Mouse (Mus musculus) ES-Bruce4 (cell line): ENCODE measurements around the gene Dlx3. TPM values are rescaled to one million over a fixed set of nuclear protein-coding genes. Genes with fewer than 3 reads are reported as not detected.

ENCODE experiments used
- H3K27ac ChIP-seq: 2 replicates; pipeline ENCODE4 v1.5.1; 2012; ENCODE audit warnings: low read length, inconsistent platforms; ENCODE audit not compliant: insufficient read depth
- H3K27me3 ChIP-seq: 2 replicates; pipeline ENCODE4 v1.6.1; 2012; ENCODE audit warnings: mild to moderate bottlenecking, low read length, inconsistent platforms; ENCODE audit not compliant: control insufficient read depth, poor library complexity, insufficient read depth, severe bottlenecking
- H3K36me3 ChIP-seq: 2 replicates; pipeline ENCODE4 v1.6.1; 2012; ENCODE audit warnings: inconsistent platforms, mild to moderate bottlenecking, low read length, moderate library complexity; ENCODE audit not compliant: control insufficient read depth, poor library complexity, insufficient read depth, severe bottlenecking
- H3K4me1 ChIP-seq: one replicate; pipeline ENCODE4 v1.8.1; 2011; ENCODE audit warnings: low read length; ENCODE audit not compliant: control insufficient read depth, insufficient read depth
- H3K4me3 ChIP-seq: 2 replicates; pipeline ENCODE4 v1.5.1; 2011; ENCODE audit warnings: low read depth, mild to moderate bottlenecking, low read length
- H3K9ac ChIP-seq: 2 replicates; pipeline ENCODE4 v1.6.1; 2012; ENCODE audit warnings: low read depth, mild to moderate bottlenecking, inconsistent platforms; ENCODE audit not compliant: poor library complexity, severe bottlenecking
- H3K9me3 ChIP-seq: replicated peaks from 2 replicates; pipeline ENCODE4 v1.6.1; 2012; ENCODE audit warnings: mild to moderate bottlenecking, low read length, inconsistent platforms; ENCODE audit not compliant: control insufficient read depth, poor library complexity, insufficient read depth, severe bottlenecking
- CTCF ChIP-seq: IDR thresholded peaks from one replicate; pipeline ENCODE4 v1.8.1; 2011; ENCODE audit warnings: low read depth, low read length
- EP300 ChIP-seq: IDR thresholded peaks from 2 replicates; pipeline ENCODE4 v1.6.1; 2011; ENCODE audit warnings: low read depth, low read length; ENCODE audit not compliant: insufficient read depth
- POLR2A ChIP-seq: IDR thresholded peaks from one replicate; pipeline ENCODE4 v1.8.1; 2011; ENCODE audit warnings: low read length; ENCODE audit not compliant: insufficient read depth
- polyA plus RNA-seq: library from polyadenylated mRNA; stranded (reverse); fragments of >200 nt; gene quantifications from 2 replicates; pipeline ENCODE4 v1.2.4, GENCODE M21; 2011; ENCODE audit warnings: low read depth; ENCODE audit not compliant: missing spikeins, insufficient read depth, insufficient read length

The Dlx3 gene
- polyA plus RNA-seq, 1 experiment = 11.3 TPM

GRCm38 (mm10) chr11:95096608-95097373 lies 23.1 kb upstream of the Dlx3 start:
- Histone ChIP-seq H3K36me3 (no peaks in the 10 kb centered on the region), H3K27me3 (no peaks in the 10 kb centered on the region), H3K4me1 (peaks cover 11% of the 10 kb centered on the region), H3K9ac (no peak overlapping the region), H3K27ac (peak overlapping the region; percentile 12; the same call in 1 of the 2 replicates), H3K4me3 (no peak overlapping the region), H3K9me3 (no peaks in the 10 kb centered on the region)
- TF ChIP-seq CTCF = no peak
- no peak for TF ChIP-seq EP300
- TF ChIP-seq POLR2A = no peak

- no peaks in the 10 kb centered on the region for H3K9me3 ChIP-seq
- H3K4me3 ChIP-seq = no peak overlapping the region
- H3K27ac ChIP-seq = no peak overlapping the region
- H3K36me3 ChIP-seq = no peaks in the 10 kb centered on the region
- peaks cover 11% of the 10 kb centered on the region for H3K4me1 ChIP-seq
- no peaks in the 10 kb centered on the region for H3K27me3 ChIP-seq
- no peak overlapping the region for H3K9ac ChIP-seq
- TF ChIP-seq CTCF (no peak), POLR2A (no peak), EP300 (no peak)
Measured at GRCm38 (mm10) chr11:95097889-95098288, 22.0 kb upstream of the Dlx3 start.

DNA sequence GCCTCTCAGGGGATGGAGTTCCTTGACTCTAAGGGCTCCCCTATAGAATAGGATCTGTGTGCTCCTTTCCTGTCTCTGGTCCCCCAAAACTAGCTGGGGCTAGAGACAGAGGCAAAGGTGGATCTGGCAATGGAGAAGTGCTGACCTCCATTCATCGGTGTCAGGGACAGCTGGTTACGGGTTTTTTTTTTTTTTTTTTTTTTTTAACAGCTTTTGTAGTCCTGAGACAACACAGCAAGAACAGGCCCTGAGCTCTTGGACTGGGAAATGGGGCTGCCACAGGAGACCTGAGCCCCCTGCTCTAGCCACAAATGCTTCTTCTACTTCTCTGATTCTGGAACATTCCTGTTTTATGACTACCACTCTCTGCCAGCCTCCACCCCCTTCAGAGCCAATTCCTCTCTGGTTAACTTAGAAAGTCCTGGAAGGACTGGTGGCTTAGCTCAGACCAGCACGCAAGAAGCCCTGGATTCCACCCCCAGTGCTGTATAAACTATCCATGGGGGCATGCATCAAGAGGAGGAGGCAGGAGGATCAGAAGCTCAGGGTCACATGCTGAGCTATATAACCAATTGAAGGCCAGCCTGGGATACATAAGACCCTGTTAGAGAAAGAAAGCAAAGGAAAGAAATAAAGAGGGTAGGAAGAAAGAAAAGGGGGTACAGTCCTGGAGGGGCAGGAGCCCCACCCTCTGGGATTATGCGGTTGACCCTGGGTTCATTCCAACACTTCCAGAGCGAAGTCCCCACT lies 21.4 kb upstream of the Dlx3 start:
- Histone ChIP-seq H3K9ac (no peak overlapping the region), H3K4me3 (no peak overlapping the region), H3K4me1 (peaks cover 11% of the 10 kb centered on the region), H3K27ac (no peak overlapping the region), H3K27me3 (no peaks in the 10 kb centered on the region), H3K36me3 (no peaks in the 10 kb centered on the region), H3K9me3 (no peaks in the 10 kb centered on the region)
- TF ChIP-seq CTCF = no peak
- TF ChIP-seq EP300 = no peak
- no peak for TF ChIP-seq POLR2A

DNA sequence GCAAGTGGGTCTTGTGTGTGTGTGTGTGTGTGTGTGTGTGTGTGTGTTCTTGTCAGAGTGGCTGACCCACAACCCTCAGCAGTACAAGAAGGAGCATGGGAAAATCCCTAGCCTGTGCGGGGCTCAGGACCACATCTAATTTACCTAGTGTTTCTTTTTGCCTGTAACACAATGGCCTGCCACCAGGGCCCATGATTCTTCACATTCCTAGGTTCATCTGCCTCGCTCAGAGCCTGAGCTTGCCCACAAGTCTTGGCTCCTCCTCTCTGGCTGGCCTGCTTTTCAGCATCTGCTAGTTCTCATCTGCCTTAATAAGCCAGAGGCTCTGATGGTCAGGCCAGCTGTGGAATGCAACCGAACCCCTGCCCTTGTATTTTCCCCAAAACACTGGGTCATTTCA lies 19.5 kb upstream of the Dlx3 start:
- no peak overlapping the region for H3K27ac ChIP-seq
- peaks cover 11% of the 10 kb centered on the region for H3K4me1 ChIP-seq
- no peak overlapping the region for H3K9ac ChIP-seq

GRCm38 (mm10) chr11:95101071-95101788 lies 18.7 kb upstream of the Dlx3 start:
- H3K9ac ChIP-seq = 0 out of 2 replicates have a peak overlapping the region, but pooled peaks have one; percentile 21
- H3K27ac ChIP-seq = no peak overlapping the region
- no peaks in the 10 kb centered on the region for H3K9me3 ChIP-seq
- TF ChIP-seq EP300 (no peak), POLR2A (no peak), CTCF (no peak)
- H3K4me1 ChIP-seq = peaks cover 8% of the 10 kb centered on the region
- H3K36me3 ChIP-seq = no peaks in the 10 kb centered on the region
- H3K27me3 ChIP-seq = no peaks in the 10 kb centered on the region
- H3K4me3 ChIP-seq = no peak overlapping the region

More for the DNA sequence above, 19.5 kb upstream of the Dlx3 start:
- Histone ChIP-seq H3K9me3 (no peaks in the 10 kb centered on the region), H3K27me3 (no peaks in the 10 kb centered on the region), H3K4me3 (no peak overlapping the region), H3K36me3 (no peaks in the 10 kb centered on the region)
- TF ChIP-seq EP300 = no peak
- TF ChIP-seq CTCF = no peak
- TF ChIP-seq POLR2A = no peak
